Mouse (Mus musculus) granulocyte monocyte progenitor cell, adult 5-6 weeks (primary cell): ENCODE measurements around the gene Fchsd2. TPM values are rescaled to one million over a fixed set of nuclear protein-coding genes. Genes with fewer than 3 reads are reported as not detected.

ENCODE experiments used
- ATAC-seq: replicated peaks from 2 replicates; pipeline ENCODE4 v1.8.0; 2016; ENCODE audit warnings: mild to moderate bottlenecking, moderate TSS enrichment, inconsistent platforms; ENCODE audit not compliant: poor library complexity, severe bottlenecking
- total RNA-seq, 2 experiments: library from RNA; stranded (forward) in 1 of 2; stranded (reverse) in 1 of 2; fragments of 200-712, 200-1000 nt in 1 of 2; fragments of >200 nt in 1 of 2; fragmentation: Nextera tagmentation in 1 of 2; gene quantifications; 2 replicates each; pipeline ENCODE4 v1.2.3; 2014 to 2017

The Fchsd2 gene
- total RNA-seq, 2 experiments from 2014 or later, result 43.5 to 45.6 TPM

DNA sequence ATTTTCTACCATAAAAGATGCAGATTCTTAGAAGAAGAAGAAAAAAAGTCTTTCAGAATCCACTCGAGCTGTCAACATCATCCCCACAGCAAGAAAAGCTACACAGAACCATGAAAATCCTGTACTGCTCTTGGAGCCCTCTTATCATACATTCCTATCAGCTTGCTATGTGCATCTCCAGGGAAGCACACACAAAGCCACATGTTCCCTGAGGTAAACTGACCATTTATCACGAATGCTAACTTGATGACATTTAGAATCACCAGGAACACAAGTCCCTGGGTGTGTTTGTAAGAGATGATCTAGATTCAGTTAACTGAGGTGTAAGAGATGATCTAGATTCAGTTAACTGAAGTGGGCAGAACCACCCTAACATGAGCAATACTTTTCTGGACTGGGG is 214.2 kb downstream of the Fchsd2 start:
- no peak for ATAC-seq

DNA sequence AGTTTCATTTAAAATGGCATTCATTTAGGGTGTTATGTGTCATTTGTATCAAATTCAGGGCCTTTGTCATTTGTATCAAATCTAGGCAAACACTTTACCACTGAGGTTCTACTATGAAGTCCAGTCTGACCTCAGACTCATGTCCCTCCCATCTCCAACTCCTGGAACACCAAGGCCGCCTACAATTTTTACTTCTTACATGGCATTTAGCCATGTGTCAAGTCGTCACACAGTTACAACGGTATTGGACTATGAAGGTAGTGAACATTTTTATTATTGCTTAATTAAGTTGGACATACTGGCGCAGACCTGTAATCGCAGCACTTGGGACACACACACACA is 217.3 kb downstream of the Fchsd2 start:
- peak; percentile 6; the same call in 1 of the 2 replicates for ATAC-seq

DNA sequence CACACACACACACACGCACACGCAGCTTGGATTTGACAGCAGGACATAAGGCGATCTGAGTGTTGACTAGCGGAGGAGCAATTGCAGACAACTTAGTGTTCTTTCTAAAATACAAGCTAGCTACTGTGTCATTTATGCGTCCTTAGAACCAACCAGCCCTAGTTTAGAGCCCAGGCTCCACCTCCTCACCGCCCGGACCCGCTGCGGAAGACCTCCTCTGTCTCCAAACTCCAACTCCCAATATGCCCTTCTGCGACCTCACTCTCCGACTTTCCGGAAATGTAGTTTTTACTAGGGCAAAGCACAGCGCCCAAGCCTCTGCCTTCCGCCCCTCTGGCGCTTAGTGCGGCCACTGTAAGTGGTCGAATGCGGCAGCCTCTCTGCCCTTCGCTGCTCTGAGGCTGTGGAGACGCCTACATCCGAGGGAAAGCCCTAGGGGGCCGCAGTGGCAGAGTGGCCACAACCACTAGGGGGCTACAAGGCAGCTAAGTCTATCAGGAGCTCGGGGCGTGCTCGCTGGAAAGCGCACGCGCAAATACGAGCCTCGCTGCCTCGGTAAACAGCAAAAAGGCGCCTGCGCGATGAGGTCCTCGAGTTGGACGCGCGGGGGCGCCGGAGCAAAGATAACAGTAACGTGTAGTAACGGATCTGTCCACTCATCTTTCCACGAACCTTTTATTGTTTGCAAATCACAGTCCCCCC is 217.8 kb downstream of the Fchsd2 start:
- peak; percentile 89 for ATAC-seq

DNA sequence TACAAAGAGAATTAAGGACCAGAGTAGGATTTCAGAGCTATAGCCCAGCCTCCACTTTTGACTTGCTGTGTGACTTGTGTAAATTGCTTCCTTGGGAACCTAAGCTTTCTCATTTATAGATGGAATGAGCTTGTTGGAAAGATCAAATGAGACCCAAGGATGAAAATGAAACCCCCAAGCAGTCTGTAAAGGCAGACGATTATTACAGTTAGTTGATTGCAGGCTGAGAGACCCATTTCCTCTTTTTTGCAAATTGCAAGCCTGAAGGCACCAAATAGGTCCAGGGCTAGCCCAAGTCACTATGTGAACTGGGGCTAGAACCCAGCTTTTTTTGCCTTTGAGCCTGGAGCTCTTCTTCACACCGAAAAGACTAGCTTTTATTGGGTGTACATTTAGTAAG is 218.4 kb downstream of the Fchsd2 start:
- peak; percentile 31 for ATAC-seq

DNA sequence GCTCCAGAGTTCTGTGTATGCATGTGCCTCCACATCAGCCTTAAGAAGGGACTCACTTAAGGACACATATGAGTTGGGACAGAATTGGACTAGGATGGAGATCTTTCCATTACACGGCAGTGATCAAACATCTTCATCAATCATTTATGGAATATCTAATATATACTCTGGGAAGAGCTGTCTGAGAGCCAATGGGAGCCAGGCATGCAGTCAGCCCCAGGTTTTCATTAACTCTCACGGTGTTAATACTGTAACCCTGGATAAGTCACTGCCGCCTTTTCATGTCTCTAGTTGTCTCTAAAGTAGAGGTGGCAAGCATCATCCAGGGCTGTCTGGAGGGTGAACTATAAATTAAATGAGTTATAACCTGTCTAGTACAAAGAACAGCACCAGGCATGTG is 220.4 kb downstream of the Fchsd2 start:
- ATAC-seq, result no peak

DNA sequence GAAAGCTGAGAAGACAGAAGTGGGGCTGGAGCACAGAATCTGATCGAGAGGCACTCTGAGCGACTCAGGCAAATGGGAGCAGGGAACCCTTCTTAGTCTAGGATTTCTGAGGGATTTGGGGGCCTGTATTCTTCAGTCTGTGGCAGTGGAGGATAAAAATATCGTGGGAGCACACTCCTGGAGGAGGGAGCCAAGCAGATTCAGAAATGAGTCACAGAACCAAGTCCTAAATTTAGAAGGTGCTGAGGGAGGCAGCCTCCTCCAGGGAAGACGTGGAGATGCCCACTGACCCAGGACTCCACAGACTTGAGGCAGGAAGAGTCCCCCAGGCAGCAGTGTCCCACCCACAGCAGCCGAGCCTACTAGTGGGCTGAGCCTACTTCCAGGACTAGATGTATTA is 221.7 kb downstream of the Fchsd2 start:
- ATAC-seq, result no peak

DNA sequence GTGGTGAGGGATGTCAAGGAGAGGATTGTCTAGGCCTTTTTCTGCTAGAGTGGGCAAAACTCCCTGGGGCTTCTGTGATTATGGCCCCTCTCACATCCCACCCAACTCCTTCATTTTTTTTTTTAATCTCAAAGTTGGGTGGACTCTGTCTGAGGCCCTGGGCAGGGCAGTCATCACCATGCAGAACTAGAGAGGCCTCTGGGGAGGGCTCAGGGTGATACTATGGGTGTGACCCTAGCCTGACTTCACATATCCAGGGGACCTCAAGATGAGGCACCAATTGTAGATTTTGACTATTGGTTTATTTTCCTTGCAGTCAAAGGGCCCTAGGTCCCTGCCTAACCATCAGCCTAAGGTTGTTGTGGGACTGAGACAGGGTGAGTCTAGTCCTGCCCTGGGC is 223.0 kb downstream of the Fchsd2 start:
- no peak for ATAC-seq

DNA sequence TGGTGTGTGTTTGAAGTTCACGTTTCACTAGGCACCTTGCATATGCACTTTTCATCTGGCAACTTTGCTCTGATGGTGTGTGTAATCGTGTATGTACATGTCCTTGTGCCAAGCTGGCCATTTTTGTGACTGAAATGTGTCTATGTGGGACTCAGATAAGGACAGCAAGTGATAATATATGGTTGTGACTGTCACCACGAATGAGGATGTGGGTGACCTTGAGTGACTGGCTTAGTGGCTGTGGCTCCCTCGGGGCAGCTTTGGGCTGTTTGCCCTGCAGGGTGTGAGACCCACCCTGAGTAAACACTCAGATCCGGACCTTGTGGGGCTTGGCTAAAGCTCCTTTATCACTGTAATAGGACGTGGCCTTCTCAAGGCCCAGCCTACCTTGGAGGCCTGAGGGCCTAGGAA is 223.9 kb downstream of the Fchsd2 start:
- peak; percentile 28; the same call in 1 of the 2 replicates for ATAC-seq

DNA sequence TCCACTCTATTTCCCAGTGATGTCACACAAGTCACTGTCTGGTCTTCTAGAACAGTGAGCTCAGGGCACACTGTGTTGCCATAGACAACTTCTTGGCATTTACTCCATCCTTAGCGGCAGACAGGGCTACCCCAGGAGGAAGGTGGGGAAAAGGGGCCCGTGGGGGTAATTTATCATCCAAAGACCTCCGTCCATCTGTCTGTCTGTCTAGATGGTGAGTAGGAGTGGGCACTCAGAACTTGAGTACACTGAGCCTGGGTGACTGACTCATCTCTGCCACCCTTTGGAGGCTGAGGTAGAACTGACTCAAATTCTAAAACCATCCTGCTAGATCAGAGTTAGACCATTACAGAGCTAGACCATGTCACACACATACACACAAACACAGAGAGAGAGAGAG is 224.4 kb downstream of the Fchsd2 start, which contains the start of gene Stard10:
Gene Stard10, plus strand, starts transcription at position 73 of the 400 bp plus-strand sequence.
- ATAC-seq, result no peak

DNA sequence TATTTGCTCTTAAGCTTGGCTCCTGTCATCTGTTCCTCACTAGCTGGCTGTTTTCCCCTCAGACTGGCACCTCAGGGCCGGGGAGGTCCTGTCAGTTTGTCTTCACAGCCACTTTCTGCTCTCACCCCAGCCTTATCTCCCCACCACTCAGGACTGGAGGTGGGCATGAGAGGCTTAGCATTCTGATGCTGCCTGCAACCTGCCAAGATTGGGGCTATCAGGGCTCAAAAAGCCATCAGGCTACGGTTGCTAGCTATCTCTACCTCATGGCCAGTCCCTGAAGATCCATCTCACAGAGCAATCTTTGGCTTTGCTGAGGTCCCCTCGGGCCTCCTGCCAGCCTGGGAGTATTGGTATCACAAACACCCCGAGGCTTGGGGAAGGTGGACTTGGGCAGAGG is 226.2 kb downstream of the Fchsd2 start:
- ATAC-seq, result no peak

DNA sequence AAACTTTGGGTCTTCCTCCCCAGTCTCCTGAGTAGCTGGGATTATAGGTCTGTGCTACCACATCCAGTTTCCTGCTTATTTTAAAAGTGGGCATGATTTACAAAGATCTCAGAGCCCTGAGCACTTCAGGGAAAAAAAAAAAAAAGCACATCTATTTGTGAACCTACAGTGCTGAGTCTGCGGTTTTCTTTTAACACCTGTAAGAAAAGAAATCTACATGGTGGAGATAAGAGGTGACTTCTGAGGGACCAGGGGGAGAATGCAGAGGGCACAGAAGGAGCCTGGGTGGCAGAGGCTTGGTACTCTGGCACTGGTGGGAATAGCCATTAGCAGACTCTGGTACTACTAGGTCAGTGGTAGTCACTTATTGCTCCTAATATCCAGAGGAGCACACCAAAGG is 227.1 kb downstream of the Fchsd2 start:
- no peak for ATAC-seq

DNA sequence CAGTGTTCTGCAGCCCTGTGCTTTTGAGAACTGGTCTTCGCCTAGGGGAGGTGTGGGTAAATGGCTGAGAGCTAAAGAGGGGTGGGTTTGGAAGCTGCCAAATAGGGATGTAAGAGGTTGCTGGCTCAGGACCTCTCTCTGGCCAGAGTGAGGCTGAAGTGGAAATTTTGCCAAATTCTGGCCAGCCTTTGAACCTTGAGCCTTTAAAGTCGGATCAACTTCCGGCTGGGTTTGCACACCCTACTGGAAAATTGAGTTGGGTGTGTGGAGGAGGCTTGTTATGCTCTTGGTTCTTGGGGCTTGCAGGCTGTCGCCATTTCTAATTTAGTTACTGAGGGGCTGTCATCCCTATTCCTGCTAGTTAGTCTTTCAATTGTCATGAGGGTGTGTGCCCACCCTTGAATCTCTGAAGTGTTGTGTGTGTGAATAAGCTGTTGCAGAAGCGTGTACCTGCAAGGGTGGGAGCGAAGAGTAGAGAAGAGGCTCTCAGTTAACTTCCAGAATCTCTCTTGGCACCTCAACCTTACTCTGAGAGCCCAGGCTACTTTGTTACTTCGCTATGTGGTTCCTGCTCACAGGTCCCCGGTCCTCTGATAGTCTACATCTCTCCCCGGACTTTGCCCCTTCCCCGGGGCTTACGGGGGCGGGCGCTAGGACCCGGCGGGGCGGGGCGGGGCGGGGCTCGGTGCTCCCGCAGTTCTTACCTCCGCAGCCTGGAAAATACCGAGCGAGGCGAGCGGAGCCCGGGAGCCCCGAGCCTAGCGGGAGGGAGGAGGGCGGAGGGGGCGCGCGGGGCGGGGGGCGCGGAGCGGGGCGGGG is 227.9 kb downstream of the Fchsd2 start:
- ATAC-seq, result 0 out of 2 replicates have a peak, but pooled peaks have one; percentile 11

DNA sequence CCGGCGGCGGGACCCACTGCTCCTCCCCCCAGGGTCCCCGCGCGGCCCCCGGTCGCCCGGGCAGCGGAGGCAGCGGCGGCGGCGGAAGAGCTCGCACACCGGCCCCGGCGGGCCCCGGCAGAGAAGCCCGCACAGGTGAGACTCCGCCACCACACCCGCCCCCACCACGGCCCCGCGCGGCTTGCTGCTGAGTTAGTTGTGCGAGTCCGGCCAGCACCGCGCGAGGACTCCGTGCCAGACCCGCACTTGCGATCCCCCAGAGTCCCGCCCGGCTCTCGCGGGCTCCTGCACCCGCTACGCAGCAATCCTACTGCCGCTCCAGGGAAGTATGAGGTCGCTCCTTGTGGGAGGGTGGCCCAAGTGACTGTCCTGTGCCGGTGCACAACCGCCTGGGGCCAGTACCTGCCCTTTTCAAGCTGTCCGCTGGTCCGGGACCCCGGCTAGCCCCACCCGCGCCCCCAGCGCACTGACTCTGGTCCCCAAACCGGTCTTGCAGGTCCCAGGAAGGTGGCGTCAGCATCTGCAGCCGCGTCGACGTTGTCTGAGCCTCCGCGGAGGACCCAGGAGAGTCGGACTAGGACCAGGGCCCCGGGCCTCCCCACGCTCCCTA is 228.7 kb downstream of the Fchsd2 start:
- ATAC-seq, result peak; percentile 13; the same call in 1 of the 2 replicates

DNA sequence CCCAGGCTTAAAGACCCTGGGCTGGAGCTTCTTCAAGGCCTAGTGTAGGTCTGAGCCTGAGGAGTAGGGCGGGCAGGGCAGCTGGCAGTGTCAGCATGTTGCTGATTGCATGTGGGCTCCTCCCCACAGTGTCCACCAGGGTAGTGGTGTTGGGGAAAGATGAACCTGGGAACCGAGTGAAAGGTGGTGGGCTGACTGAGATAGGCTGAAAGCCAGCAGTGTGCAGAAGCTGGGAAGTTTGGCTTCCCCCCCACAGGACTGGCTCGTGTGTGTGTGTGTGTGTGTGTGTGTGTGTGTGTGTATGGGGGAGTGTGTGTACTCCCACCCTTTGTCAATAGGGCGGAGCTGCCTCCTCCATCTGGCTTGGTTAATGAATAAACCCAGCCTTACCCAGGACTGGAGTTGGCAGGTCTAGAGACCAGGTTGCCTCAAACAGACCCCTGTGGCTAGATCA is 230.5 kb downstream of the Fchsd2 start:
- ATAC-seq, result no peak

DNA sequence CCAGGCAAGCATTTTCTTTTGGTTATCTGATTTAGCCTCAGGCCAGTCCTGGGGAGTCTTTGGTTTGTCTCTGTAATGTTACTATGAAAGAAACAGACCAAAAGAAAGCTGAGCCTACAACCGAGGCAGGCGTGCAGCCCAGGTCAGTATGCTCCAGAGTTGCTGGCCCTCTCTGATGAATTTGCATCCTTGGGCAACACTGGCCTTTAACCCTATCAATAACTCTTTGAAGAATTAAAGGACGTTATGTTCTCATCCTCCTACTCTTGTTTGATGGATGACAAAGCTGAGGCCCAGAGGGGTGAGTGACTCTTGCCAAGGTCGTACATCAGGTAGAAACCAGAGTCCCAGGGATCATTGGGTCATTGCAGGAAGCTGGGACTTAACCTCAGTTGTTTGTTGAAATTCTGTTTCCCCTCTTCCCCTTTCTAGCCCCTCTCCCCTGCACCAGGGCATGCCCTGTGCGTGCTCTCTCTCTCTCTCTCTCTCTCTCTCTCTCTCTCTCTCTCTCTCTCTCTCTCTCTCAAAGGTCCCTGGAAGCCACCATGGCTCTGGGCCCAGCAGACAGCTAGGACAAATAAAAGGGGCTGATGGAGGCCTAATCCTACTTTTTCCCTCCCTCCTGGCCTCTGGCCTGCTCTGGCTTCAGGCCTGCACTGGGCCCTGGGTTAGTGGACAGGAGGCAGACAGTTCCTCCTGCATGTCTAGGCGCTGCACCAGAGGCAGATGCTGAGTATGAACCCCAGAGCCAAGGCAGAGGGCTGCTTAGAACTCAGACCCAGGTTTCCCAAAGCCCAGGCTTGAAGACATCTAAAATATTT is 231.7 kb downstream of the Fchsd2 start:
- peak; percentile 60 for ATAC-seq

DNA sequence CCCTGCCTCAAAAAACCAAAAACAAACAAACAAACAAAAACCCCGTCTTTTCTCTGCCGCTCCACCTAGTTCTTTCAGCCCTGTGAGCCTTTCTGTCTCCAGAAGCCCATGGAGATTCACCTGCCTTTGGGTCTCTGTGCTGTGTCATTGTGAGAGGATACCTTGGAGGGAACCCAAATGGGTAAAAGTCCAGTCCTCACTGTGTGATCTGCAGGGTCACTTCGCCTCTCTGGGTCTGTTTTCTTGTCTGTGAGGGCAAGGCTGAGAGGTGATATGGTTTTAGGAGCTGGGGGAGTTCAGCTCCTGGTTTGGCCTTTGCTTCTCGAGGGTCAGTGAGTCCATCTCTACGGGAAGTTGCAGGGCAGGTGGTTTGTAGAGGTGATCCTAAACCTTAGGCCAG is 233.3 kb downstream of the Fchsd2 start:
- ATAC-seq, result no peak

DNA sequence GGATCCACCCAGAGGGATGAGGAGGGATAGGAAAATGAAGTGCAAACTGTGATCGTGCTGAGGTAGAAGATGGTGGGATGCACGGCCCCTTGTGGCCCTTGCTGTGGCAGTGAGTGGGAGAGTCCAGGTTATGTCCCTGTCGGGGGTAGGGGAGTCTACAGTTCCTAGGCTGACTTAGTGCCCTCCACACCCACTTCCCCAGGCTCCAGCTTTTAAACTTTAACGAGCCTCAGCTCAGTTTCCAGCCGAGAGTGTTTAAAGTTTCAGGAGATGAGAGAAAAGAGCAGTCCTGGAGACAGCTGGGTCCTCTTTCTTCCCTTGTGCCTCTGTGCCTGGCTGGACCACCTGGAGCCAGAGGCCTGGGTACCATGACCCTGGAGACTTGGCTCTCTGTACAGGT is 234.6 kb downstream of the Fchsd2 start:
- no peak for ATAC-seq

DNA sequence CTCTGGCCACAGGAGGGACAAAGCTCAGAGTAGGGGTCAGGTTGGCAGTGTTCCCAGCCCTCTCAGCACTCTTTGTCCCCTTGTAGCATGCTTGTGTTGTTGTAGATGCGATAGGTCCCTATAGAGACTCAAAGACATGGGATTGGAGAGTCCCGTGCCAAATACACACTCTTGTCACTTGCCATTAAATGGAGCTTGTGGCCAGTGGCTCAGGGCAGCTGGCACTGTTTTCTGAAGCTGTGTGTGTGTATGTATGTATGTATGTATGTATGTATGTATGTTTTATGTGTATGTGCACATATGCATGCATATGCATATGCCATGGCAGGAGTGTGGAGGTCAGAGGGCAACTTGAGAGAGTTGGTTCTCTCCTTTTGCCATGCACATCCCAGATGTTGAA is 235.1 kb downstream of the Fchsd2 start:
- no peak for ATAC-seq

DNA sequence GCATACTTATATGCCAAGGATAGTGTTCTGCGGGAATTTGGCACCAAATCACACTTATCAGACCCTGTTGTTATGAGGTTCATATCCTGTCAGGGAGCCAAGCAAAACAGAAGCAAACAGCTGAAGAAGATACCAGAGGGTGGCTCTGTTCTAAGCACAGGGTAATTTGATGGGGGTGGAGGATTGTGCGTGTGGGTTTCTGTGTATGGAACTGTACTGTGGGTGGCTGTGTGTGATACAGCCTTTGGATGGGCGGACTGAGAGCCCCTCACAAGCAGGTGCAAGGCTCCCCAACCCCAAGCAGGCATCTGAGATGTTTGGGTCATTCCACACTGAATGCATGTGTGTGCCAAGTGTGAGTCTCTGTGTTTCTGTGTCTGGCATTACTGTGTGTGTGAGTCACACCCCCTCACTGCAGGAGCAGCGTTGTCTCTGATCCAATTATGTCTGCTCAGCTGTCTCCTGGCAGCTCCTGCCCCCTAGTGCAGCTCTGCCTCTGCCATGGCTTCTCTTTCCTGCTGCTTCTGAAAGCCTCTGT is 236.0 kb downstream of the Fchsd2 start:
- no peak for ATAC-seq

DNA sequence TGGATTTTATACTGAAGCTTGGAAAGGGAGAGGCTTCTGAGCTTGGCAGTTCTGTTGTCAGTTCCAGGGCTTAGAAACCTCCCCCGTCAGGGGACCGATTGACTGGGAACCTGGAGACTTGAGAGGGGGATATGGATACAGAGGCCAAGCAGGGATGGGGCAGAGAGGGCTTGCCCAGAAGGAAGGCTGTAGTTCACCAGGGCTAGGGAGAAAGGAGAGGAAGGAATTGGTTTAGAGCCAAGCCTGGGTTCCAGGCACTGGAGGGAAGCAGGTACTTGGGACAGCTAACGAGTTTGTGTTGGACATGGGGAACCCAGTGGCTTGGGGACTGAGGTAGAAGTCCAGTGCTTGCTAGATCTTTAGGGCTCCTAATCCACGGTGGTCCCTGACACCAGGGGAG is 236.9 kb downstream of the Fchsd2 start:
- ATAC-seq, result no peak
